Mouse (Mus musculus): Measurements from ENCODE around the gene Xpnpep2. TPM values are rescaled to one million over a fixed set of nuclear protein-coding genes. Genes with fewer than 3 reads are reported as not detected.
A peak's percentile ranks its signal among the peaks of the same experiment; 100 is the strongest.

Xpnpep2 gene
- polyA plus RNA-seq, 1 experiment from 2014 or later = 0.29 TPM

DNA sequence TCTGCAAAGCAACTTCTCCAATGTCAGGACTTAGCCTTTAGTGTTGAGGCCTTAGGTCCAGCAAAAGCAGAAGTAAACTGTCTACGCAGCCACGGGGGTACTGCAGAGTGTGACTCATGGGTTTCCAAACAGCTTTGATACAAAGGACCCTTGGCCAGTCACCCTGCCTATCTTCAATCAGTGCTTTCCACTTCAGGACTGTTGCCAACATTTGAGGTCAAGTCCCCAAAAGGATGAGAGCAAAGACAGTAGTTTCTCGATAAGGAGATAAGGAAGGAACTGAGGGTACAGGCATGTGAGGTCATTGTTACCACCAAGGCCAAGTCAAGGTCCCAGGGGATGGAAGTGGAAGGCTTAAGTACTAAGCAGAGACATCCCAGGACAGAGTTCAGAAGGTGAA lies 2.3 kb upstream of the Xpnpep2 start:
- H3K4me1 ChIP-seq (replicated peaks; ENCODE audit: control insufficient read depth, insufficient read depth, low read length) = no peaks in the 10 kb centered on the region

GRCm38 (mm10) chrX:48109316-48109655 lies 761 bp downstream of the Xpnpep2 start:
- no peak for ATAC-seq (replicated peaks; ENCODE audit: low FRiP score)
- 79% methylated on average over 3 of the region's 3 CpGs for WGBS

More for the DNA sequence above, 2.3 kb upstream of the Xpnpep2 start:
- no peak overlapping the region for H3K27ac ChIP-seq (ENCODE audit: low read depth, low read length)
- ATAC-seq (replicated peaks; ENCODE audit: low FRiP score) = no peak
- no peaks in the 10 kb centered on the region for H3K36me3 ChIP-seq (ENCODE audit: control insufficient read depth, insufficient read depth, low read length)
- H3K4me3 ChIP-seq (ENCODE audit: low read depth, low read length) = no peak overlapping the region
- WGBS = 38% methylated on average over 3 of the region's 3 CpGs
- no peak overlapping the region for H3K9ac ChIP-seq (ENCODE audit: low read depth, low read length)
- no peaks in the 10 kb centered on the region for H3K9me3 ChIP-seq (ENCODE audit: control insufficient read depth, low read length)
- H3K27me3 ChIP-seq (replicated peaks; ENCODE audit: control insufficient read depth, insufficient read depth, low read length) = no peaks in the 10 kb centered on the region
- no peak for DNase-seq (ENCODE audit: low spot score)
- no peak overlapping the region for H3K4me2 ChIP-seq

DNA sequence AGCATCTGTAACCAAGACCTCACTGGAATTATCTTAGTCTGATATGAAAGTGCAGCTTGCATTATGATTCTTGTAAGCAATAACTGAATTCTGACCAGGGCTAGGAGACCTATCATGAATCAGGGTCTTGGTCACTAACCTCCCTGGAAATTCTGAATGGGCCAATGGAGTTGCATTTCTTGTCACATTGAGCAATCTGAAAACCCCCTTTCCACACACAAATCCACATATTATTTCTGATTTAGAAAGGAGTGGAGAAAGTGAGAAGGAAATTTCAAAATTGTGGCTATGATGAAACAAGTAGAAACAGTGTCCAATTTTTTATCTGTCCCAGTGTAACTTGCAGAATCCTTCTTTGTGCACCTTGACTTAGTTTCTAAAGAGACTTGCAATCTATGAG lies 10.8 kb downstream of the Xpnpep2 start:
- DNase-seq (ENCODE audit: low spot score) (no peak), ATAC-seq (replicated peaks; ENCODE audit: low FRiP score) (no peak)
- Histone ChIP-seq H3K4me2 (no peak overlapping the region), H3K4me3 (ENCODE audit: low read depth, low read length) (no peak overlapping the region), H3K27ac (ENCODE audit: low read depth, low read length) (no peak overlapping the region), H3K27me3 (replicated peaks; ENCODE audit: control insufficient read depth, insufficient read depth, low read length) (no peaks in the 10 kb centered on the region; the same call in 1 of the 2 replicates), H3K36me3 (ENCODE audit: control insufficient read depth, insufficient read depth, low read length) (no peaks in the 10 kb centered on the region), H3K9me3 (ENCODE audit: control insufficient read depth, low read length) (no peaks in the 10 kb centered on the region), H3K9ac (ENCODE audit: low read depth, low read length) (no peak overlapping the region), H3K4me1 (replicated peaks; ENCODE audit: control insufficient read depth, insufficient read depth, low read length) (no peaks in the 10 kb centered on the region)

More at GRCm38 (mm10) chrX:48109316-48109655, 761 bp downstream of the Xpnpep2 start:
- H3K27ac ChIP-seq (ENCODE audit: low read depth, low read length) = no peak overlapping the region
- no peaks in the 10 kb centered on the region for H3K4me1 ChIP-seq (replicated peaks; ENCODE audit: control insufficient read depth, insufficient read depth, low read length)
- no peak overlapping the region for H3K4me3 ChIP-seq (ENCODE audit: low read depth, low read length)
- no peak for DNase-seq (ENCODE audit: low spot score)
- no peaks in the 10 kb centered on the region for H3K36me3 ChIP-seq (ENCODE audit: control insufficient read depth, insufficient read depth, low read length)
- H3K9me3 ChIP-seq (ENCODE audit: control insufficient read depth, low read length) = no peaks in the 10 kb centered on the region
- H3K4me2 ChIP-seq = no peak overlapping the region
- no peak overlapping the region for H3K9ac ChIP-seq (ENCODE audit: low read depth, low read length)
- no peaks in the 10 kb centered on the region for H3K27me3 ChIP-seq (replicated peaks; ENCODE audit: control insufficient read depth, insufficient read depth, low read length)

GRCm38 (mm10) chrX:48124132-48125071 lies 15.9 kb downstream of the Xpnpep2 start:
- 23% methylated on average over 17 of the region's 17 CpGs for WGBS
- Histone ChIP-seq H3K9me3 (ENCODE audit: control insufficient read depth, low read length) (no peaks in the 10 kb centered on the region), H3K27me3 (replicated peaks; ENCODE audit: control insufficient read depth, insufficient read depth, low read length) (no peaks in the 10 kb centered on the region), H3K4me1 (replicated peaks; ENCODE audit: control insufficient read depth, insufficient read depth, low read length) (no peaks in the 10 kb centered on the region), H3K36me3 (ENCODE audit: control insufficient read depth, insufficient read depth, low read length) (no peaks in the 10 kb centered on the region), H3K27ac (ENCODE audit: low read depth, low read length) (no peak overlapping the region), H3K4me3 (ENCODE audit: low read depth, low read length) (peak overlapping the region; percentile 27; the same call in 1 of the 2 replicates), H3K4me2 (peak overlapping the region; percentile 58), H3K9ac (ENCODE audit: low read depth, low read length) (no peak overlapping the region)
- DNase-seq (ENCODE audit: low spot score) = peak; percentile 55
- peak; percentile 39 for ATAC-seq (replicated peaks; ENCODE audit: low FRiP score)

GRCm38 (mm10) chrX:48126903-48127476 lies 18.5 kb downstream of the Xpnpep2 start:
- H3K9me3 ChIP-seq (ENCODE audit: control insufficient read depth, low read length) = no peaks in the 10 kb centered on the region
- H3K9ac ChIP-seq (ENCODE audit: low read depth, low read length) = no peak overlapping the region
- no peak overlapping the region for H3K27ac ChIP-seq (ENCODE audit: low read depth, low read length)
- no peaks in the 10 kb centered on the region; the same call in 1 of the 2 replicates for H3K27me3 ChIP-seq (replicated peaks; ENCODE audit: control insufficient read depth, insufficient read depth, low read length)
- no peak overlapping the region for H3K4me2 ChIP-seq
- no peaks in the 10 kb centered on the region for H3K36me3 ChIP-seq (ENCODE audit: control insufficient read depth, insufficient read depth, low read length)
- ATAC-seq (replicated peaks; ENCODE audit: low FRiP score) = no peak
- no peak for DNase-seq (ENCODE audit: low spot score)
- no peak overlapping the region for H3K4me3 ChIP-seq (ENCODE audit: low read depth, low read length)
- no peaks in the 10 kb centered on the region for H3K4me1 ChIP-seq (replicated peaks; ENCODE audit: control insufficient read depth, insufficient read depth, low read length)
- WGBS = 73% methylated on average over 6 of the region's 6 CpGs

GRCm38 (mm10) chrX:48127502-48128218 lies 19.1 kb downstream of the Xpnpep2 start:
- Histone ChIP-seq H3K9me3 (ENCODE audit: control insufficient read depth, low read length) (no peaks in the 10 kb centered on the region), H3K4me2 (no peak overlapping the region), H3K27ac (ENCODE audit: low read depth, low read length) (no peak overlapping the region), H3K4me1 (replicated peaks; ENCODE audit: control insufficient read depth, insufficient read depth, low read length) (no peaks in the 10 kb centered on the region), H3K27me3 (replicated peaks; ENCODE audit: control insufficient read depth, insufficient read depth, low read length) (no peaks in the 10 kb centered on the region; the same call in 1 of the 2 replicates), H3K4me3 (ENCODE audit: low read depth, low read length) (no peak overlapping the region), H3K36me3 (ENCODE audit: control insufficient read depth, insufficient read depth, low read length) (no peaks in the 10 kb centered on the region), H3K9ac (ENCODE audit: low read depth, low read length) (no peak overlapping the region)
- DNase-seq (ENCODE audit: low spot score) (no peak), ATAC-seq (replicated peaks; ENCODE audit: low FRiP score) (no peak)
- 76% methylated on average over 6 of the region's 6 CpGs for WGBS

DNA sequence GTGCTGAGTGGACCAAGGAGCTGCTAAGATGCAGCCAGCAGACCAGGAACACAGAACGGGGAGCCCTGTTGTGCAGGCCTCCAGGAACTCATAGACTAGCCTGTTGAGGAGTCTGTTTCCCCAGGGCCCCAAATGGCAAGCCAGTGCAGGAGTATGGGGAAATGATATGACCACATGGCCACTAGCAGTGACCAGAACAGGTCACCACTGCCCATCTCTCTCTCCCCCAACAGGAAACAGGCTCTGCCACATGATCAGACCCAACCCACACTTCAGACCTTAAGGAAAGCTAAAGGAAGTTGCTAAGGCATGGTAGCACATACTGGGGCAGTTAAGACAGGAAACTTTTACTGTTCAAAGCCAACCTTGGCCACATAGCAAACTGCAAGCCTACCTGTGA lies 20.6 kb downstream of the Xpnpep2 start:
- ATAC-seq (replicated peaks; ENCODE audit: low FRiP score) = no peak
- no peak overlapping the region for H3K4me2 ChIP-seq

GRCm38 (mm10) chrX:48136935-48137334 lies 28.4 kb downstream of the Xpnpep2 start:
- no peak overlapping the region for H3K4me3 ChIP-seq (ENCODE audit: low read depth, low read length)
- H3K36me3 ChIP-seq (ENCODE audit: control insufficient read depth, insufficient read depth, low read length) = no peaks in the 10 kb centered on the region
- peaks cover 9% of the 10 kb centered on the region; the same call in 1 of the 2 replicates for H3K4me1 ChIP-seq (replicated peaks; ENCODE audit: control insufficient read depth, insufficient read depth, low read length)
- no peaks in the 10 kb centered on the region for H3K9me3 ChIP-seq (ENCODE audit: control insufficient read depth, low read length)
- 73% methylated on average over 4 of the region's 4 CpGs for WGBS
- DNase-seq (ENCODE audit: low spot score) = no peak
- no peak for ATAC-seq (replicated peaks; ENCODE audit: low FRiP score)
- H3K4me2 ChIP-seq = no peak overlapping the region
- 0 out of 2 replicates have a peak, but pooled peaks cover 2% of the 10 kb centered on the region for H3K27me3 ChIP-seq (replicated peaks; ENCODE audit: control insufficient read depth, insufficient read depth, low read length)
- H3K9ac ChIP-seq (ENCODE audit: low read depth, low read length) = no peak overlapping the region
- H3K27ac ChIP-seq (ENCODE audit: low read depth, low read length) = no peak overlapping the region

More for the DNA sequence above, 20.6 kb downstream of the Xpnpep2 start:
- no peaks in the 10 kb centered on the region for H3K36me3 ChIP-seq (ENCODE audit: control insufficient read depth, insufficient read depth, low read length)
- H3K9me3 ChIP-seq (ENCODE audit: control insufficient read depth, low read length) = no peaks in the 10 kb centered on the region
- DNase-seq (ENCODE audit: low spot score) = no peak
- H3K9ac ChIP-seq (ENCODE audit: low read depth, low read length) = no peak overlapping the region
- H3K27me3 ChIP-seq (replicated peaks; ENCODE audit: control insufficient read depth, insufficient read depth, low read length) = no peaks in the 10 kb centered on the region; the same call in 1 of the 2 replicates
- no peaks in the 10 kb centered on the region for H3K4me1 ChIP-seq (replicated peaks; ENCODE audit: control insufficient read depth, insufficient read depth, low read length)
- 57% methylated on average over 1 of the region's 1 CpGs for WGBS
- H3K27ac ChIP-seq (ENCODE audit: low read depth, low read length) = no peak overlapping the region
- H3K4me3 ChIP-seq (ENCODE audit: low read depth, low read length) = no peak overlapping the region

All from liver, embryonic 11.5 days (tissue).